Mouse (Mus musculus) adrenal gland, adult 8-10 months (tissue): ENCODE results near the gene Olfr1076. TPM values are rescaled to one million over a fixed set of nuclear protein-coding genes. Genes with fewer than 3 reads are reported as not detected.
"Not testable (repeated sequence)": the region's sequence is repeated elsewhere in the genome, so short reads cannot be mapped to it uniquely, and the experiment has no call there.

Source experiments
- DNase-seq: peaks from one replicate; pipeline ENCODE4 v3.0.0; 2022
- total RNA-seq, 4 experiments: library from RNA; stranded (reverse); gene quantifications; 2 replicates each; pipeline ENCODE4 v1.2.4; 2022

Gene Olfr1076
- total RNA-seq: not detected

- no peak for DNase-seq
Observed at GRCm38 (mm10) chr2:86508161-86508560, at the start of gene Olfr1076. Gene Olfr1076 (plus strand): TSS chr2:86508461.

- DNase-seq: no peak
Observed at GRCm38 (mm10) chr2:86460434-86460833, 47.8 kb upstream of the Olfr1076 start.

- peak; percentile 12 for DNase-seq
Observed at GRCm38 (mm10) chr2:86464442-86465109, 43.7 kb upstream of the Olfr1076 start.

- DNase-seq: no peak
Observed at GRCm38 (mm10) chr2:86487286-86487685, 21.0 kb upstream of the Olfr1076 start, which contains the start of gene Olfr228. Gene Olfr228 (minus strand): TSS chr2:86487386.

DNA sequence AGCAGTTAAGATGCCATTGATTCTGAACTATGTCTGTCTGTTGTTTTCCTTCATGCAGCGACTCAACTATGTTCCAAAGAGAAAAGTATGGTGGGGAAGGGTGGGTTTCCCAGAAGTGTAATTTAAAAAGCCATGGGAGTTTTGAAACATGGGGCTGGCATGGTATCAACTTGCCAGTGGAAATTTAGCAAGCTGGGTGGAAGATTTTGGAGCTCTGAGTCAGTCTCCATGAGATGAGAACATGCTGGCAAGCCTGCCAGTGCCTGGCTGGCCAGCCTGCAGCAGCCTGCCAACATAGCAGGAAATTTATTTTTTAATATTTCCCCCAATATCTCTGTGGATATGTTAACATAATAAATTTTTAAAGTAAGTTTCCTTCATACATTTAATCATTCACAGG is 22.7 kb downstream of the Olfr1076 start:
- no peak for DNase-seq

DNA sequence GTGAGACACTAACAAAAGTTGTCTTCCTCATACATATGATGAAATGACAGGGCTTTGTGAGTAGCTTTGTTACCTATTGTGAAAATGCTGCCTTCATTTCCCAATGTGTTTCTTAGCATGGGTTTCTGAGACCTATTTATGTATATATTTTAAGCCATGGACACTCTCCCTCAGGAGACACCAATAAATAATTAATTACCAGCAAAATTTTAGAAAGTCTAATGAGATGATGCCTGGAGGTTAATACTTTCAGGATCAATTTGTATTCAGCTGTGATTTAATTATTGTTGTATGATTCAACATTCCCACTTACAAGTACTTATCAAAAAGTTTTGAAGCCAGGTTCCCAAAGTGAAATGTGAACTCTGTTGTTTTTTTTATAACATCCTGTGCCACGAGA is 34.1 kb downstream of the Olfr1076 start, which contains the start of gene Olfr1079:
Gene Olfr1079 (minus strand): TSS at position 101 of the 400 bp plus-strand sequence.
- no peak for DNase-seq

DNA sequence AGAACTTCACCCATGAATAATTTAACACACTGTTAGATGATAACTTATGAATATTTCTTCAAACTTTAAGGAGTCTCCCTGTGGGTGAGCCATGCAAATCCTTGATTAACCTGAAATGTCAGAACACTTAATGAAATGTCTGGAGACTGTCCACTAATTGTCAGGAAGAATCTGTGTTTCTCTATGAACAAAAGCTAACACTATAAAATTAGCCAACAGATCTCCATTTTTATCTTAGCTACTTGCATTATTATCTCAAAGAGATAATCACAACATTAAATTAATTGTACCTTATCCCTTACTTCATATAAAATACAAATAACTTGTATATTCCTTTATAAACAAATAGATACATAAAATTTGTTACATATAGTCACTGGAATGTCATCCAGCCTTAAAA is 49.9 kb downstream of the Olfr1076 start, which contains the start of gene Olfr1080:
Gene Olfr1080 (minus strand): TSS at position 101 of the 400 bp plus-strand sequence.
- DNase-seq: not testable (repeated sequence)

Other genes starting within 250 kb of the Olfr1076 start
- not detected for gene Olfr1051, start 229.4 kb upstream of the Olfr1076 start, total RNA-seq
- gene Olfr1052, start 216.0 kb upstream of the Olfr1076 start, total RNA-seq: not detected
- gene Olfr1053, start 193.2 kb upstream of the Olfr1076 start, total RNA-seq: not detected
- gene Olfr1054, start 173.0 kb upstream of the Olfr1076 start, total RNA-seq: not detected
- gene Olfr1055, start 158.2 kb upstream of the Olfr1076 start, total RNA-seq: not detected
- gene Olfr1056, start 146.0 kb upstream of the Olfr1076 start, total RNA-seq: not detected
- not detected for gene Olfr1057, start 130.1 kb upstream of the Olfr1076 start, total RNA-seq
- gene Olfr1058, start 119.9 kb upstream of the Olfr1076 start, total RNA-seq: not detected
- not detected for gene Olfr1061, start 94.4 kb upstream of the Olfr1076 start, total RNA-seq
- gene Olfr1062, start 81.7 kb upstream of the Olfr1076 start, total RNA-seq: not detected
- not detected for gene Olfr1065, start 57.9 kb upstream of the Olfr1076 start, total RNA-seq
- not detected for gene Olfr1066, start 52.2 kb upstream of the Olfr1076 start, total RNA-seq
- not detected for gene Olfr228, start 21.1 kb upstream of the Olfr1076 start, total RNA-seq
- gene Olfr1079, start 34.0 kb downstream of the Olfr1076 start, total RNA-seq: not detected
- gene Olfr1080, start 49.8 kb downstream of the Olfr1076 start, total RNA-seq: not detected
- not detected for gene Olfr1082, start 90.5 kb downstream of the Olfr1076 start, total RNA-seq
- gene Olfr1084, start 131.3 kb downstream of the Olfr1076 start, total RNA-seq: not detected
- not detected for gene Olfr1085, start 153.6 kb downstream of the Olfr1076 start, total RNA-seq
- gene Olfr1086, start 171.6 kb downstream of the Olfr1076 start, total RNA-seq: not detected
- not detected for gene Olfr1087, start 189.9 kb downstream of the Olfr1076 start, total RNA-seq
- gene Olfr1089, start 225.2 kb downstream of the Olfr1076 start, total RNA-seq: not detected